Mouse (Mus musculus) right cerebral cortex, adult 2 months (tissue): Measurements from ENCODE around the gene Nova1.
A peak's percentile ranks its signal among the peaks of the same experiment; 100 is the strongest.

ENCODE experiments used
- DNase-seq, 2 experiments: peaks; one replicate each; pipeline ENCODE4 v3.0.0; 2021 to 2022; ENCODE audit warnings: low spot score in 2 of 2

Gene Nova1

DNA sequence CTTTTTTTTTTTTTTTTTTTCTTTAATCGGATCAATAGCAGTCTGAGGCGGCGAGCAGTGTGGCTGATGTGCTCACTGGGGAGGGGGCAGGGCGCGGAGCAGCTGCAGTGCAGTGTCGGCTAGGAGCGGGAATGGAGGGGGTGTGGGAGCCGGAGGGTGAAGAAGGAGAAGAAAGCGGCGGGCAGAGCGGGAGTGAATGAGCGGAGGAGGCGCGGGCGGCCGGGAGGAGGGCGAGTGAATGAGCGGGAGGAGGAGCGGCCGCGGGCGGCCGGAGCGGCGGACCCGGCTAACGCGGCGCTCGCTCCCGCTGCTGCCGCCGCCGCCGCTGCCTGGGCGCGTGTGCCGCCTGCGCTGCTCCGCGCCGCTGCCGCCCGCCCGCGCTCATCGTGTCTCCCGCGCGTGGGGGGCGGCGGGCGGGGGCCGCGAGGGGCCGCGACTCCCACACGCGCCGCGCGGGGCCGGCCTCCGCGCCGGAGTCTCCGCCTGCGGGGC, at the start of gene Nova1:
TSS of gene Nova1 (minus strand) at position 74 of the 492 bp plus-strand sequence.
- DNase-seq, result peak; percentile 72 to 78

DNA sequence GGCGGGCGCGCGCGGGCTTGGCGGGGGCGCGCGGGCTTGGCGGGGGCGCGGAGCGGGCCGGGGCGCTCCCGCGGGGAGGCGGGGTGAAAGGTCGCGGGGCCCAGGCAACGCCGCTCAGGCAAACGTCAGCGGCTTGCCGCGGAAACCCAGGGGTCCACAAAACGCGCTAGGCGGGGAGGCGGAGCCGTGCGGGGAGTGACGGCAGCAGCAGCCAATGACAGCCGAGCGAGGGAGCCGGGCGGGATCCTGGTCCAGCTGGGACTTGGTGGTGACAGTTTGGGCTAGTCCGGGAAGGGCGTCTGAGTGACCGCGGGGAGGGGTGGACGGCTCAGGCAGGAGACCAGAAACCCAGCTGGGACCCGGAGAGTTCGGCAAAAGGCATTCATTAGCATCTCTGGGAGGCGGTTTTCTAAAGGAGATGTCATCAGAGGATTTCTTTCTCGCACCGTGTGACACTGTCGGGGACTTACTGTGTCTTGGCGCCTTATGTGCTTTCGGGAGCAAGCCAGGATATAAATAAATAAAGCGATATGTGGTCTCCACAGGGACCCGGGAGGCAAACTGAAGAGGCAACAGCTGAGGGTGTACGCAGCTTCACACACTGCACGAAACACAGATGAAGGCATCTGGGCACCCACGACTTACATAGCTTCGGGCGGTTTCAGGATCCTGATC, 756 bp upstream of the Nova1 start:
- DNase-seq, result peak; percentile 98

DNA sequence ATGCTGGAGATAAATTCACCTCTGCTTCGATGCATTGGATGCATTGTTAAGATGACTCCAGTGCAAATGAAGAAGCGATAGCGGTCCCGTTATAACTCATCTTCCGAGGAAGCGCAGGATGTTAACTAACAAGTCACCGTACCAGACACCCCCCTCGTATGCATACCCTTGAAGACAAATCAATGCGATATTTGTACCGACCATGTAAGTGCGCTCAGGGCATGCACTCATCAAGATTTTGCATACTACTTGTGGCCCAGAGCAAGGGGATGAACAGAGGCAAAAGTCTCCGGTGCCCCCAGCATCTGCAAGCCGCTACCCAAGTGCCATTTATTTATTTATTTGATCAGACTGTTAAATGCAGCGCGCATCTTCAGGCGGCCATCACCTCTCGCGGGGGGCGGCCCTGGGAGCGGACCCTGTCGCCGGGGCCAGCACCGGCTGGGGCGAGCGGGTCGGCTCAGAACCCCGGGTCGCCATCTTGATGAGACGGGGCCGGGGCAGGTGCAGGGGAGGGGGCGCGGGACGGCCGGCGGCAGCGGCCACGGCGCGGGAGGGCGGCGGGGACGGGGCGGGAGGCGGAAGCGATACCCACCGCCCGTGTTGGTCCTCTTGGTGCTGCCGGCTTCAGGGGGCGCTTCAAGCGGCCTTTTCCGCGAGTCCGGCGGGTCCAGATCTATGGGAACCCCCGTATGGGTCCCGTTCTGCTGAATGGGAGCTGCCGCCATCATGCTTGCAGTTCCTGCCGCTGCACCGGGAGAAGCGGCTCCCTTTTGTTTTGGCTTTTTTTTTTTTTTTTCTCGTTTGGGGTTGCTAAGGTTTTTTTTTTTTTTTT, 491 bp downstream of the Nova1 start:
- DNase-seq, result peak; percentile 52 to 70

DNA sequence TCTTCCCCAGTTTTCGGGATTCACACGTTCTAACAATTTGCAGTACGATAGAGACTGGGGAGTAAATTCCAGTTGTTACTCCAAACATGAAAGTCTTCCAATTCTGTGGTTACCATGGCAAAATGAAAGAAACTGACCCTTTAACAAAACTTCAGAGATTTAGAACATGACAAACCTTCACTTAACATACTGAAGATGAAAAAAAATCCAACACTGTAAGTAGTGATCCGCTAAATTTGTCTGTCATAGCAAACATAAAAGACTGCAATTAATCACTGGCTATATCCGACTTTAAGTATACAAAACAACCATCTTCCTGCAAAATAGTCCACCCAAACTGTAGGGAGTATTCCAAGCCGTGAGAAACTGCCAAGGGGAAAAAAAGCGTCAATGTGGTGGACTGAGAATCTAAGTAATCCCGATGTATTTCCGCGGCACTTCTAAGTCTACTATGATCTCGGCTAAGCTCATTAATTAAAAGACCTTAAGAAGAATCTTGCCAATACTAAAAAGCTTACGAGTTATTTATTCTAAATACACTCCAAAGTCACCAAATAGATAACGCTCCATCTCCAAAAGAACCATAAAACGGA, 1.4 kb downstream of the Nova1 start:
- DNase-seq, result no peak

DNA sequence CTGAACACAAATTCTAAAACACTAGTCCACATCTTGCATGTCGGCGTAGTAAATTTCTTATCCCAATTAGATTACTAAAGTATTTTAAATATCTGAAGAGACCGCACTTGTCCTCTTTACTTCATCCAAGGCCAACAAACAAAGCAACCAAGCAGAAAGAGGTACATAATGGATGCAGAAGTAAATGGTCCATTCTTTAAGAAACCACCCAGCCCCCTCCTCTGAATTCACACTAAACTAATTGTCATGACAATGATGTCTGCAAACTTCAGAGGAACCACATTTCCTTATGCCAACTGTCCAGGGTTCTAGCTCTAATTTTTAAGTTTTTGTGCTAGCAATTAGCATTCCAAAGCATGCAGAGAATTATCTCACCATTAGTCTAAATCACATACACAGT, 2.4 kb downstream of the Nova1 start:
- no peak for DNase-seq

DNA sequence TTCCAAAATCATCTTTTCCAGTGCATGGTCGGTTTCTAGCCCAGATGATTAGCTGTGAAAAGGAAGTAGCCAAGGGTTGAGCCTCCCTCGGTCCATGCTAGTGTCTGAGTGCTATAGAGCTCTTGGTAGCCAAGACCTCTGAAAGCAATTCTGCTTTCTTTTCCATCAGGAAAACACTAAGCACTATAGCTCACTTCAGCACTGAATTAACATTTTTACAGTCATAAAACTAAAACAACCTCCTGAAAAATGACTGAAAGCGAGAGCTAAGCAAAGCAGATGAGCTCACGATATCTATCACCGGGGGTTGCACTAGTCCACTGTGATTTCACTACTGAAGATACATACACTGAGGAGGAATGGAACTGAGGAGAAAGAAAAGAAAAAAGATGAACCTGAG, 3.0 kb downstream of the Nova1 start:
- no peak for DNase-seq

DNA sequence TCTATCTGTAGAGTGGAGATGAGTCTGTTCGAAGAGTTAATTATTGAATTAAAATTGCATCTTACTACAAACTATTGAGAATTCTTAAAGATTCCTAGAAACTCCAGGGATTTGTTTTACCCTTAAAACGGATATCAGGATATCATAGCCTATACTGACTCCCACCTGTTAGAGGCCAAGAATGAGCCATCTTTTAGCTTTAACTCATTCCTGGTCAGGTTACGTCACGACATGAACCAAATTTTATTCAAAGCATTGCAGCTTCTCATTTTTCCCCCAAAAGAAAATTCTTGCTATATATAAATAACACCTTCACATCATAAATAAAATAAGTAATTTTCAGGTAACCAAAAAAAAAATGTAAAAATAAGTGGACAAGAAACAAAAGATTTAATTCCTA, 3.9 kb downstream of the Nova1 start:
- no peak for DNase-seq

DNA sequence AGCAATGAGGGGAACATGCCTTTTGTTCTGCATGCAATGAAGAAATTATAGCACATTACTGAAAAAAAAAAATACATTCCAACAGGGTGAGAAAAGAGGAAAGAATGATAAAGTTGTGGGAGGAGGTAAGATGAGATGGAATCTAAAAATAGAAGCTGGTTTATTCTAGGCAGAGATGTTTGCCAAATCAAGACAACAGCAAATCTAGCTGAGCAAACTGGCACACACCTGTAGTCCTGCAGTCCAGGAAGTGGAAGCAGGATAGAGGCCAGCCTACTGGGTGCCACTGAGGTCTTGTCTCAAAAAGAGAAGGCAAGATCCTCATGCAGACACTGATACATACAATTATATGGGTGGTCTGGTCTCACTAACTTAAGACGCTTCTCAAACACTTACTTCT, 17.4 kb downstream of the Nova1 start:
- no peak for DNase-seq

DNA sequence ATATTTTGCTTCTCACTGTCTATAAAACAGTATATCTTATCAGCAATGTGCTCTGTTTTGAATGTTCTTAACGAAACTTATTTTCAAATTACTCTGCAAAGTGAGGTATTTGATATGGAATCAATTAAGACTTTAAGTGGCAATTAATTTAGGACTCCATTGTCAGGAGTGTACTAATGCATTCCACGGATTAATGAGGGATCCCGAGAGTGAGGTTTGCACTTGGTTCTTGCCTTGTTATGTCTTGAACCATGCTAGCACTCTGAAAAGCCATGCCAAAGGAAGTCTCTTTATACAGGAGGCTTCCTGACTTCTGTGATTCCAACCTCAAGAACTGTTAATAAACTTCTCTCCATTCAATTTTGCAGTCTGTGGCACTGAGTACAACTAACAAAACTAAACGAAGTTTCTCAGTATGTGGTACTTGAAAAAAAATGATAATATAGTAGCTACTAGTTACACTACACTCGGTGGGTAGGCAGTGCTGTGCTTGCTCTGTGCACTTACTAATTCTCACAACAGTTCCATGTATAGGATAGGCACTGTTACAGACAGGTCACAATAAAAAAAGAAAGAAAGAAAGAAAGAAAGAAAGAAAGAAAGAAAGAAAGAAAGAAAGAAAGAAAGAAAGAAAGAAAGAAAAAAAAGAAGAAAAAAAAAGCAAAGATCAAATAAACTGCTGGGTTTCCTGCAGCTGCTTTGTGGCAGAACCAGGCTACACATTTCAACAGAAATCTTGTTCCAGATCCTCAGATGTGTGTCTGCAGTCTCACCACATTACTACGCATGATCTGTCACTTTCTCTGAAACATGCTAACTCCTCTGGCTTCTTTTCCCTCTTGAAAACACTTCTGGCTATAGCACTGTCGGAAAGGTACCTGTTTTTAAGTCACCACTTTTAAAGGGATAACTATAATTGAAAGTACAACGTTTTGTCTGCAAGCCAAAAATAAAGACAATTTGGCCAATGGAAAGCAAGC, 36.1 kb downstream of the Nova1 start:
- no peak for DNase-seq

DNA sequence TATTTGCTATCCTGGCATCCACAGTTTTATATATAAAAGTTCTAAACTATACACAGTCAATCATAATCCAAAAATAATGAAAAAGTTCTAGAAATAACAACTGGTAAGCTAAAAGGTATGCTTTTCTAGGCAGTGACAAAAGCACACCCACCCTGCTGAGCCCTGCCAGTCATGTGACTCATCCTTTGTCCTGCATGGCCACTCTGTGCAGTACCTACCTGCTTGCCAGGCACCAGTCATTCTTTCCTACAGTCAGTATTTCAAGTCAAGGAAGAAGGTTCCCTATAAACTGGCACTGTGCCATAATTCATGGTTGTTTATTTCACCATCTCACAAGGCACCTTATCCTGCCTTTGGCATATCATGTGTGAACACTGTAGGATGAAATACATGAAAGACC, 37.2 kb downstream of the Nova1 start:
- DNase-seq, result no peak

DNA sequence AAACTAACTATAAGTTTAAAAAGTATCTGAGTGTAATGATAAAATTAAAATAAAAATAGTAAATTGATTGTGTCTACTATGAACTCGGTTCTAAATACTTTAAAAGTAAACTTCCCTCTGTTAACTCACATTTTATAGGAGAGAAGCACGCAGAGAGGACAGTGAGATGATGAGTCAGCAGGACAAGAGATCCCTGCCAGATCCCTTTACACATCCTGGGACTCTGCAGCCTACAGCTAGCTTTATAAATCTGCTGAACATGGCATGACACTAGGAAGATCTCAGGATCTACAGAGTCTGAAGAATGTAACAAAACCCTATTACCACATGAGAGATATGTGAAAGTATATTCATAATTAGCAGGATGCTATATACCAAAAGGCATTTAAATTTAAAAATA, 37.7 kb downstream of the Nova1 start:
- DNase-seq, result no peak

DNA sequence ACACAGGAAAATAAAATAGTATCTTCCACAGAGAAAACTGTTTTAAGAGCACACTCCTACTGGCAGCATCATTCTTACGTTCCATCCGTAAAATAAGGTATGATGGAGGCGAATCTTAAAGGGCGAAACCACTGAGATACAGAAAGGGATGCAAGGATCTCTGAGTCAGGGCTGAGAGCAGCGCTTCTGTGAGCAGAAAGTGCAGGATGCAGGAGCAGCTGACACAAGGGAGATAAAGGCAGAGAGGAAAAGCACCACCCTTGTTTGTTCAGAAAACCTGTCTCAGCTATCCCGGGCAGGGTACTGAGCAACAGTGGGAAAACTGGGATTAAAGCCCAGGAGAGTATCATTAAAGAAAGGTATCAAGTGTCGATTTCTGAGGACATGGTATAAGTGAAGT, 59.3 kb downstream of the Nova1 start:
- no peak for DNase-seq

DNA sequence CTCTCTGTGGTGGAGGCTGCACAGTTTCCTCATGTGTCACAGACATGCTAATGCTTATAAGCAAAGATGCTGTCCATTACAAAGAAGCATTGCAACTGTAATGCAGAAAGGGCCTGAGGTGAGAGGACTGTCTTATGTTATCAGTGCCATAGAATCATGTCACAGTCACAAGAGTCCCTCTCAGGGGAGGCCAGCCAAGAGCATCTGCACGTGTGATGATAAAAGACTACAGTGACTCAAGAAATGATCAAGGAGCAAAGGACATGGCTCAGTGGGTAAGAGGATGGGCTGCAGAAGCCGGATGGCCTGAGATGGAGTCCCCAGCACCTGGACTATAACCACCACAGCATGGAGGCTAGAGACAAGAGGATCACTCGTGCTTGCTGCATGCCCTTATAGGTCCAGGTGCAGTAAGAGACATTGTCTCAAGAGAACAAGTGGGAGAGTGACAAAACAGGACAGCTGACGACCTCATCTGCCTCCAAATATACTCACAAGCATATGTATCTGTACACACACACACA, 64.3 kb downstream of the Nova1 start:
- no peak for DNase-seq

DNA sequence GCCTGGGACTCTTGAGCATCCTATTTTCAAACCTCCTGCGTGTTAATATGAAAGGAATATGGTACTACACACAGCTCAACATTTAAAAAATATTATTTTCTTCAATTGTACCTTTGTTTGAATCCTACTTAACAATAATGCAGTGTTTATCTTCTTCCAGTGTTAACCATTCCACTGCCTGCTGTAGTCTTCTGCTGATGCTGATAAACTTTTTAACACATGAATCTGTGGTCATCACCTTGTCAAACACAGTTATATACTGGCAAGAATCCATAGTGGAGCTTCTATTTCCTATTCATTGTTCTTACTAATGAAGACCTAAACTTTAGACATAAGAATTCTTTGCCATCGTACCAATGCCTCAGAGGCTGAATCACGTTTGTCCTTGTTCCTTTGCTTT, 65.6 kb downstream of the Nova1 start:
- DNase-seq, result no peak

DNA sequence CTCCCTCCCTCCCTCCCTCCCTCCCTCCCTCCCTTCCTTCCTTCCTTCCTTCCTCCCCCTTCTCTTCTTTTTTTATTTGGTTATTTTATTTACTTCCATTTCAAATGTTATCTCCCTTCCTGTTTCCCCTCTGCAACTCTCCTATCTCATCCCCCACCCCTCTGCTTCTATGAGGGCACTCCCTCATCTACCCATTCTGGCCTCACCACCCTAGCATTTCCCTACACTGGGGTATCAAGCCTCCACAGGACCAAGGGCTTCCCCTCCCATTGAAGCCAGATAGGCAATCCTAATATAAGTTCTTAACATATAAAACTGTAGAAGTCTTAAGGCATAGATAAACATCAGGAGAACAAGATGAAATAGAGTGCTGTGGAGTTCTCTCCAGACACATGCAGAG, 85.5 kb downstream of the Nova1 start:
- no peak for DNase-seq

DNA sequence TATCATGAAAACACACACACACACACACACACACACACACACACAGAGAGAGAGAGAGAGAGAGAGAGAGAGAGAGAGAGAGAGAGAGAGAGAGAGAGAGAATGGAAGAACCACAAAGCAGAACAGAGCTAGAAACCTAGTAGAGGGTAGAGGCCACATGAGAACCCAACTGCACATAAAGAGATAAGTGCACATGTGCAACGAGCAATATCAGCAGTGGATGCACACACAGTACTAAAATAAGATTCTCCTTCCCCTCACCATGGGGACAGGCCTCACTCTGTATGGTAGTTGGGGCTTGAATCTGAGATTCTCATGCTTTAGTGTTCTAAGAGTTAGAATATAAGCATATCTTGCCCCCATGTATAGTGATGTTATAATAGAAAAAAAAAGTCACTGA, 86.8 kb downstream of the Nova1 start:
- DNase-seq, result no peak

DNA sequence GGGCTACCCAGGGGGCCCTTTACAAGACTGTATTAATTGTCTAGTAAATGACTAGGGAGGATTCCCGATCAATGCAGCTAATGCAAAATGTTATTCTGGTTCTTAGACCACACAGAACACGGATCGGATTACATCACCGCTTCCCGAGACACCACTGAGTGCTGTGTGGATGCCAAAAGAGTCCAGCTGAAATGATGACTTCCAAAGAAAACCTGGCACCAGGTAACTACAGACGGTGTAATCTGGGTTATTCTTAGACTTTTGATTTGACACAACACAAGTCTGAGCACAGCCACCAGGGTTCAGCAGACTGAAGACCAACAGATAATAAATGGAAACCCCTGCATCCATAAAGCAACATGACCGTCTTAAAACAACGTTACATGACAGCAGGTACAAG, 96.8 kb downstream of the Nova1 start:
- no peak for DNase-seq

DNA sequence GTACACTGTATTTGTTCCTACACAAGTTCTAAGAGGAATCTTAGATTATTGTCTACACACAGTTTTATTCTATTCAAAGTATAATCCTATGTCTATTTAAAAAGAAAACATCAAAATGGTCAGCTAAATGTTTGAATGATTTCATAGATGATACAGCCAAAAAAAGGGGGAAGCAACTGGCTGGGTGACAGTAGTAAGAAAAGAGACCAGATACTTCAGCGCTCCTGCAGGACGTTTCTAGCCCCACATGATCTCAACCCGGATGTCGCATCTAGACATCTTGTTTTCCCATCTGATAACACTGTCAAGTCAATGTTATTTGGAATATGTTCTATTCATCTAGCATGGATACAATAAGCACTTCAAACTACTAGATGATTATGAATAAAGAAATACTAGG, 99.7 kb downstream of the Nova1 start:
- DNase-seq, result no peak

DNA sequence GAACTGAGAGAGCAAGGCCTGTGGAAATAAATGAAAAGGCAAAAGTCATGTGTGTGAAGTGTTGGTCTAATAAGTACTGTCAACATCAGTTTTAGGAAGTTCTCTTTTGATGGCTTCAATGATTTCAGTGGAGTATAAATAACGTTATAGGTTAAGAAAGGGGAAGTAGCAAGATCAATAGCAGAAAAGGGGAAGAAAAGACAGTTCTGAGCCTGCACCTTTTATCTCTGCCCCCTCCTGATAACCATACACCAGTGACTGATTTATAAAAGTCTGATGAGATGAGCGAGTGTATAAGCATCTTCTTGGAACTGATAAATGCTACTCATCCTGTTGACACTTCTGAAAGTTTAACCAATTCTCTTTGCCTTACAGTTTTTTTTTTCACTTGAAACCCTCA, 108.6 kb downstream of the Nova1 start:
- no peak for DNase-seq

DNA sequence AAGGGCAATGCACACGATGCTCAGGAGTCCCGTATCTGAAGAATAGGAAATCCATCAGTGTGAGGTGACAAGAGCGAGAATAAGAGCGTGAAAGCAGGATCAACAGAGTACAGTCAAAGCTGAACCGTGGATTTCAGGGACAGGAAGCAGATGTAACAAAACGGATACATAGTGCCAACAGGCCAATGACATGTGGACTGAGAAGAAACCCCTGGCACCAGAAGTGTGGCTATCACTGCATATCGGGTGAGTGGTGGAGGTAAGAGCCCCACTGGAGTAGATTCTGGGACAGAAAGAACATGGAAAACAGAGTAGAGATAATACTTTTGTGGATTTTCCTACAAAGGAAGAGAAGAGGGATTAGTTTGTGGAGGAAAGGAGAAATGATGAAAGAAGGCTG, 109.3 kb downstream of the Nova1 start:
- no peak for DNase-seq

DNA sequence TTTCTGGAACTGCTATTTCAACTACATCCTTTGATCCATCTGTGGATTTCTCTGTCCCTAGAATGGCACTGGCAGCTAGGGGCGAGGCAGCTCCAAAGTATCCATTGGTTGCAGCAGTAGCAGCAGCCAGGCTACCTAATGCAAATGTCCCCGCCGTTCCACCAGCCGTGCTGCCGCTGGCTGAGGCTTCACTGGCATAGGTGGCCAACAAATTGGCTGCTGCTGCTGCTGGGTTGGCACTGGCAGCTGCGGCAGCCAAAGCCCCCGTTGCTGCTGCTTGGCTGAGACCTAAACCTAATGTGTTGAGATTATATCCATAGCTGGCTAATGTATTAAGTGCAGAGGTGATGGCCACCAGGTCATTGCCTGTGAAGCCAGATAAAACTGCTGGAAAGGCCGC, 118.5 kb downstream of the Nova1 start:
- DNase-seq, result no peak
